Mouse (Mus musculus): Measurements from ENCODE around the gene Inhbc. TPM values are rescaled to one million over a fixed set of nuclear protein-coding genes. Genes with fewer than 3 reads are reported as not detected.
A peak's percentile ranks its signal among the peaks of the same experiment; 100 is the strongest.

Inhbc gene
- polyA plus RNA-seq (2012; rRNA removed) (1.5 and 2.0 TPM in 2 replicates), polyA plus RNA-seq (2014; fragmentation: Nextera tagmentation; extraction: Ambion mirVana) (2.1 and 2.4 TPM in 2 replicates)

DNA sequence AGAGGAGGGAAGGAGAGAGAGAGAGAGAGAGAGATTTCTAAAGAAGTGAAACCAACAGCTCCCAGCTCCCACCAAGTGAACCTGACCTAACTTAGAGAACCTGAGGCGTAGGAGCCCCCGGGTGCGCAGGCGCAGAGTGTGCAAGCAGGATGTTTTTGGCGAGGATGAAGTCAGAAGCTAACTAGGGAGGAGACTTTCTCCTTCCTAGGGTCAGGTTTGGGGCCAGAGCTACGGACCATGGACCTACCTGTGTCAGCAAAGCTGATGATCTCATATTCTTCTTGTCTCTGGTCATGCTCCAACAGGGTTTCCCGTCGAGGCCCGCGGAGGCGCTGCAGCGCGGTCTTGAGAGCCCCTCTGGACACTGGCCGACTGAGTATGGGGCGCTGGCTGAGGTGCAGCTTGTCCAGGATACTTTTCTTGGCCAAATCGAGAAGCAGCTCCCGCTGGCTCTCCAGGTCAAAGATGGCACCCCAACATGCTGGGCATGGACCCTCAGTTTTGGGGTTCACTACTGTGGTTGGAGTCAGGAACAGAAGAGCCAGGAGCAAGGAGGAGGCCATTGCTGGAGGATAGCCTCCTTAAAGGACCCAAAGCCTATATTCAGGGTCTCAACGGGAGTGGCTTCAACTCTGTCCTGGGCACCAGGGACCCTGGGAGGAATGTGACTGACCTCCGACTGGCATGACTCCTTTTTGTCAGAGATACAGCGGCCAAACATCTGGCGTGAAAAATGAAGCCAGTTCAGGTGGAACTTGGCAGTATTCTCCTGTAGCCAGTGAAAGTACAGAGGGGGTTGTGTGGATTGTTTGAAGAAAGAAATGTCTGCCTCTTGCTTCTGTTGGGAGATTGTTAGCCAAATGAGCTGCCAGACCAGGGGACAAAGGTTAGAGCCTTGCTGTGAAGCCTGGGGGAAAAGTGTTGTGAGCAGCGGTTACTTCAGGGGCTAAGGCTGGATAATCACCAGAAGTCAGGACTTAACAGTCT, at the start of gene Inhbc:
TSS of gene Inhbc (minus strand) at position 598 of the 987 bp plus-strand sequence.
- 67% methylated on average over 22 of the region's 22 CpGs for WGBS (ENCODE audit: insufficient replicate concordance)

DNA sequence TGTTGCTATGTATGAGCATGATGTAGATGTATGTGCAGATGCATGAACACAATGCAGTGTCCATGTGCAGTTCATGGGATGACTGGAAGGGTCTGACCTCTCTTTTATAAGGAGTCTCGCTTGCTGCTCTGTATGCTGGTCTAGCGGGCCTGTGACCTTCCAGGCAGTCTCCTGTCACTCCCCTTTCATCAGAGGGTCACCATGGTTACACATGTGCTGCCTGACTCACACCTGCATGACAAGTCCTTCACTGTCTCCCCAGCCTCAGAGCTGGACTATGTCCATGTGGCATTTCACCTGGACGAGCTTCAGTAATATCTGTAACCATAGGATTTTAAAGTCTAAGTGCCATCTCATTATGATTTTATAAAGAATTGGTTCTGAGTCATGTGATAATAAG, 43.9 kb upstream of the Inhbc start:
- Histone ChIP-seq H3K4me2 (ENCODE audit: low read depth) (no peak overlapping the region), H3K9ac (replicated peaks) (no peak overlapping the region), H3K27ac (no peak overlapping the region), H3K9me3 (ENCODE audit: control insufficient read depth, low read length) (no peaks in the 10 kb centered on the region), H3K27me3 (ENCODE audit: control insufficient read depth, insufficient read depth, low read length) (no peaks in the 10 kb centered on the region), H3K4me1 (replicated peaks; ENCODE audit: control insufficient read depth in 2 of 2, insufficient read depth in 2 of 2, low read length in 1 of 2) (no peaks in the 10 kb centered on the region; a peak in 1 of 4 replicates), H3K36me3 (replicated peaks; ENCODE audit: control insufficient read depth, insufficient read depth, low read depth) (no peaks in the 10 kb centered on the region; the same call in 1 of the 2 replicates), H3K4me3 (ENCODE audit: insufficient read depth in 1 of 2, low read depth in 2 of 2, low read length in 2 of 2) (no peak overlapping the region)
- no peak for TF ChIP-seq EP300 (IDR thresholded peaks at IDR 0.05; ENCODE audit: low read depth)
- no peak for TF ChIP-seq CTCF (IDR thresholded peaks at IDR 0.05; ENCODE audit: low read depth)
- WGBS (ENCODE audit: insufficient replicate concordance): 73% methylated on average over 3 of the region's 3 CpGs
- ATAC-seq (ENCODE audit: insufficient read depth) (no peak), DNase-seq (ENCODE audit: low read depth in 3 of 3, low spot score in 3 of 3) (no peak)

More for the DNA sequence above, at the start of gene Inhbc:
- no peak for DNase-seq (ENCODE audit: low read depth in 3 of 3, low spot score in 3 of 3)
- no peak within 1 kb of the TSS for H3K4me3 ChIP-seq (ENCODE audit: insufficient read depth in 1 of 2, low read depth in 2 of 2, low read length in 2 of 2)
- H3K4me2 ChIP-seq (ENCODE audit: low read depth): peak within 1 kb of the TSS; percentile 13
- no peaks in the 10 kb centered on the region for H3K9me3 ChIP-seq (ENCODE audit: control insufficient read depth, low read length)
- ATAC-seq (ENCODE audit: insufficient read depth): 0 out of 2 replicates have a peak, but pooled peaks have one; percentile 9
- TF ChIP-seq CTCF (IDR thresholded peaks at IDR 0.05; ENCODE audit: low read depth): no peak
- TF ChIP-seq EP300 (IDR thresholded peaks at IDR 0.05; ENCODE audit: low read depth): no peak
- no peaks in the 10 kb centered on the region for H3K27me3 ChIP-seq (ENCODE audit: control insufficient read depth, insufficient read depth, low read length)
- no peaks in the 10 kb centered on the region for H3K36me3 ChIP-seq (replicated peaks; ENCODE audit: control insufficient read depth, insufficient read depth, low read depth)
- H3K9ac ChIP-seq (replicated peaks): no peak within 1 kb of the TSS
- peaks cover 0 to 12% of the 10 kb centered on the region in 2 experiments; a peak in 2 of 4 replicates for H3K4me1 ChIP-seq (replicated peaks; ENCODE audit: control insufficient read depth in 2 of 2, insufficient read depth in 2 of 2, low read length in 1 of 2)
- H3K27ac ChIP-seq: no peak within 1 kb of the TSS

DNA sequence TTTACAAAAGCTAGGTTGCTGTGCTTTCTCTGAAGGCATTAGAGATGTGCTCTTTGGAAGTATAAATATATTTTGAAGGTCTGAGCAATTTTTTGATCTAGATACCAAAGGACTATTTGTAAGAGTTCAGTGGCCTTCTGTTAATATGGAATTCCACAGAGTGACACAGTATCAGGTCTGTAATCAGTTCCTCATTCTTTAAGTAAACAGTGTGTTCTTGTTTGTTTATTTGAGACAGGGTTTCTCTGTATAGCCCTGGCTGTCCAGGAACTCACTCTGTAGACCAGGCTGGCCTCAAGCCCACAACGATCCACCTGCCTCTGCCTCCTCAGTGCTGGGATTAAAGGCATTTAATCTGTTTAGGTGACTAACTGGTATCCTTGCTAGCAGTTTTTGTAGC, 43.4 kb upstream of the Inhbc start:
- WGBS (ENCODE audit: insufficient replicate concordance): 71% methylated on average over 1 of the region's 1 CpGs
- ATAC-seq (ENCODE audit: insufficient read depth) (no peak), DNase-seq (ENCODE audit: low read depth in 3 of 3, low spot score in 3 of 3) (no peak)
- TF ChIP-seq CTCF (IDR thresholded peaks at IDR 0.05; ENCODE audit: low read depth): no peak
- no peak for TF ChIP-seq EP300 (IDR thresholded peaks at IDR 0.05; ENCODE audit: low read depth)
- no peak overlapping the region for H3K4me3 ChIP-seq (ENCODE audit: insufficient read depth in 1 of 2, low read depth in 2 of 2, low read length in 2 of 2)
- no peaks in the 10 kb centered on the region; the same call in 1 of the 2 replicates for H3K36me3 ChIP-seq (replicated peaks; ENCODE audit: control insufficient read depth, insufficient read depth, low read depth)
- no peak overlapping the region for H3K27ac ChIP-seq
- H3K4me2 ChIP-seq (ENCODE audit: low read depth): no peak overlapping the region
- H3K27me3 ChIP-seq (ENCODE audit: control insufficient read depth, insufficient read depth, low read length): no peaks in the 10 kb centered on the region
- H3K9me3 ChIP-seq (ENCODE audit: control insufficient read depth, low read length): no peaks in the 10 kb centered on the region
- H3K9ac ChIP-seq (replicated peaks): no peak overlapping the region
- no peaks in the 10 kb centered on the region; a peak in 1 of 4 replicates for H3K4me1 ChIP-seq (replicated peaks; ENCODE audit: control insufficient read depth in 2 of 2, insufficient read depth in 2 of 2, low read length in 1 of 2)

DNA sequence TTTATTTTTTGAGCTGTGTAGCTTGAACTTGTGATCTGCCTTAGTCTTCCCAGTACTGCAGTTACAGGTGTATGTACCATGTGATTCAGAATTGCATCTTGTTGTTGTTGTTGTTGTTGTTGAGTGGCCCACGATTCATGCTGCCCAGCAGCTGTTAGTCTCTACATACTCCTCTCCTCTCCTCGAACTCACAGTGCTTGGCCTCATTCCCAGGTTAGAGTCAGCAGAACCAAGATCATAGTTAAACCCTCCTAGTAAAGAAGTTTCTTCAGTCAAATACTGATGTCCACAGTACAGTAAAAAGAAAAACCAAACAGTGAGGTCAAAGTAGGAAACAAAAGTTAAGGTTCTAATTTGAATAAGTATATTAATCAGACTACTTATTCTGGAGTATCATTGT, 42.5 kb upstream of the Inhbc start:
- TF ChIP-seq CTCF (IDR thresholded peaks at IDR 0.05; ENCODE audit: low read depth) (no peak), EP300 (IDR thresholded peaks at IDR 0.05; ENCODE audit: low read depth) (no peak)
- no peaks in the 10 kb centered on the region for H3K27me3 ChIP-seq (ENCODE audit: control insufficient read depth, insufficient read depth, low read length)
- ATAC-seq (ENCODE audit: insufficient read depth) (no peak), DNase-seq (ENCODE audit: low read depth in 3 of 3, low spot score in 3 of 3) (no peak)
- no peak overlapping the region for H3K27ac ChIP-seq
- no peaks in the 10 kb centered on the region for H3K9me3 ChIP-seq (ENCODE audit: control insufficient read depth, low read length)
- H3K4me1 ChIP-seq (replicated peaks; ENCODE audit: control insufficient read depth in 2 of 2, insufficient read depth in 2 of 2, low read length in 1 of 2): no peaks in the 10 kb centered on the region; a peak in 1 of 4 replicates
- WGBS (ENCODE audit: insufficient replicate concordance): 62% methylated on average over 2 of the region's 2 CpGs
- H3K36me3 ChIP-seq (replicated peaks; ENCODE audit: control insufficient read depth, insufficient read depth, low read depth): no peaks in the 10 kb centered on the region; the same call in 1 of the 2 replicates
- no peak overlapping the region for H3K4me2 ChIP-seq (ENCODE audit: low read depth)
- H3K4me3 ChIP-seq (ENCODE audit: insufficient read depth in 1 of 2, low read depth in 2 of 2, low read length in 2 of 2): no peak overlapping the region
- no peak overlapping the region for H3K9ac ChIP-seq (replicated peaks)

DNA sequence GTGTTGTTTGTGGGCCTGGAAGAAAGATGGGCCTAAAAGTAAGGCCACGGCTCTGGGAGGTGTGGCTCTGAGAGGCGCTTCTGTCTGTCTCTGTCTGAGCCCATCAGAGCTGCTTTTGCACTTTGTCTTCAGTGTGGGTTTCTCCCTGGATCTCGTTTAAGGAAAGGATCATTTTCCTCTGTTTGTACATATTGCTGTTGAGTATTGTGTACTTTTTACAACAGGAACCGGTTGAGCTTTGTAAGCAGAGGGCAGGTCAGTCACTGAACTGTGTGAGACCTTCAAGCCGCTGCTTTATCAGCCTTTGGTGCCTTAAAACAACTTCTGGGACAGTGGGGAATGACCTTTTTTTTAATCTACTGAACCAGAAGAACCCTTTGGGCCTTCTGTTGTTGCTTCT, 41.9 kb upstream of the Inhbc start:
- DNase-seq (ENCODE audit: low read depth in 3 of 3, low spot score in 3 of 3) (no peak), ATAC-seq (ENCODE audit: insufficient read depth) (no peak)
- Histone ChIP-seq H3K27ac (no peak overlapping the region), H3K36me3 (replicated peaks; ENCODE audit: control insufficient read depth, insufficient read depth, low read depth) (no peaks in the 10 kb centered on the region; the same call in 1 of the 2 replicates), H3K4me3 (ENCODE audit: insufficient read depth in 1 of 2, low read depth in 2 of 2, low read length in 2 of 2) (no peak overlapping the region), H3K27me3 (ENCODE audit: control insufficient read depth, insufficient read depth, low read length) (no peaks in the 10 kb centered on the region), H3K9me3 (ENCODE audit: control insufficient read depth, low read length) (no peaks in the 10 kb centered on the region), H3K4me1 (replicated peaks; ENCODE audit: control insufficient read depth in 2 of 2, insufficient read depth in 2 of 2, low read length in 1 of 2) (no peaks in the 10 kb centered on the region; a peak in 2 of 4 replicates), H3K4me2 (ENCODE audit: low read depth) (no peak overlapping the region), H3K9ac (replicated peaks) (no peak overlapping the region)
- TF ChIP-seq CTCF (IDR thresholded peaks at IDR 0.05; ENCODE audit: low read depth) (no peak), EP300 (IDR thresholded peaks at IDR 0.05; ENCODE audit: low read depth) (no peak)
- 59% methylated on average over 5 of the region's 5 CpGs for WGBS (ENCODE audit: insufficient replicate concordance)
